Mouse (Mus musculus) ES-Bruce4 (cell line): Measurements from ENCODE around the gene Canx. TPM values are rescaled to one million over a fixed set of nuclear protein-coding genes. Genes with fewer than 3 reads are reported as not detected.

Experiments used
- H3K27ac ChIP-seq: 2 replicates; pipeline ENCODE4 v1.5.1; 2012; ENCODE audit warnings: low read length, inconsistent platforms; ENCODE audit not compliant: insufficient read depth
- H3K27me3 ChIP-seq: 2 replicates; pipeline ENCODE4 v1.6.1; 2012; ENCODE audit warnings: mild to moderate bottlenecking, low read length, inconsistent platforms; ENCODE audit not compliant: control insufficient read depth, poor library complexity, insufficient read depth, severe bottlenecking
- H3K36me3 ChIP-seq: 2 replicates; pipeline ENCODE4 v1.6.1; 2012; ENCODE audit warnings: inconsistent platforms, mild to moderate bottlenecking, low read length, moderate library complexity; ENCODE audit not compliant: control insufficient read depth, poor library complexity, insufficient read depth, severe bottlenecking
- H3K4me1 ChIP-seq: one replicate; pipeline ENCODE4 v1.8.1; 2011; ENCODE audit warnings: low read length; ENCODE audit not compliant: control insufficient read depth, insufficient read depth
- H3K4me3 ChIP-seq: 2 replicates; pipeline ENCODE4 v1.5.1; 2011; ENCODE audit warnings: low read depth, mild to moderate bottlenecking, low read length
- H3K9ac ChIP-seq: 2 replicates; pipeline ENCODE4 v1.6.1; 2012; ENCODE audit warnings: low read depth, mild to moderate bottlenecking, inconsistent platforms; ENCODE audit not compliant: poor library complexity, severe bottlenecking
- H3K9me3 ChIP-seq: replicated peaks from 2 replicates; pipeline ENCODE4 v1.6.1; 2012; ENCODE audit warnings: mild to moderate bottlenecking, low read length, inconsistent platforms; ENCODE audit not compliant: control insufficient read depth, poor library complexity, insufficient read depth, severe bottlenecking
- CTCF ChIP-seq: IDR thresholded peaks from one replicate; pipeline ENCODE4 v1.8.1; 2011; ENCODE audit warnings: low read depth, low read length
- EP300 ChIP-seq: IDR thresholded peaks from 2 replicates; pipeline ENCODE4 v1.6.1; 2011; ENCODE audit warnings: low read depth, low read length; ENCODE audit not compliant: insufficient read depth
- POLR2A ChIP-seq: IDR thresholded peaks from one replicate; pipeline ENCODE4 v1.8.1; 2011; ENCODE audit warnings: low read length; ENCODE audit not compliant: insufficient read depth
- polyA plus RNA-seq: library from polyadenylated mRNA; stranded (reverse); fragments of >200 nt; gene quantifications from 2 replicates; pipeline ENCODE4 v1.2.4, GENCODE M21; 2011; ENCODE audit warnings: low read depth; ENCODE audit not compliant: missing spikeins, insufficient read depth, insufficient read length

Gene Canx
- polyA plus RNA-seq, 1 experiment: 681 TPM

GRCm38 (mm10) chr11:50275568-50276151 is 49.8 kb downstream of the Canx start:
- Histone ChIP-seq H3K4me3 (no peak overlapping the region), H3K4me1 (no peaks in the 10 kb centered on the region), H3K9me3 (no peaks in the 10 kb centered on the region), H3K27ac (no peak overlapping the region), H3K27me3 (no peaks in the 10 kb centered on the region), H3K9ac (no peak overlapping the region), H3K36me3 (peaks cover 2% of the 10 kb centered on the region; the same call in 1 of the 2 replicates)
- TF ChIP-seq CTCF (no peak), EP300 (no peak), POLR2A (no peak)

GRCm38 (mm10) chr11:50275077-50275476 is 50.4 kb downstream of the Canx start:
- no peaks in the 10 kb centered on the region for H3K9me3 ChIP-seq
- H3K4me3 ChIP-seq: no peak overlapping the region
- no peaks in the 10 kb centered on the region for H3K4me1 ChIP-seq
- H3K36me3 ChIP-seq: peaks cover 2% of the 10 kb centered on the region; the same call in 1 of the 2 replicates
- no peaks in the 10 kb centered on the region for H3K27me3 ChIP-seq
- no peak overlapping the region for H3K27ac ChIP-seq
- no peak overlapping the region for H3K9ac ChIP-seq
- TF ChIP-seq EP300 (no peak), CTCF (no peak), POLR2A (no peak)

- H3K27ac ChIP-seq: no peak overlapping the region
- peaks cover 2% of the 10 kb centered on the region; the same call in 1 of the 2 replicates for H3K36me3 ChIP-seq
- no peaks in the 10 kb centered on the region for H3K27me3 ChIP-seq
- H3K4me1 ChIP-seq: no peaks in the 10 kb centered on the region
- no peak overlapping the region for H3K9ac ChIP-seq
- TF ChIP-seq EP300 (no peak), CTCF (no peak), POLR2A (no peak)
- no peak overlapping the region for H3K4me3 ChIP-seq
- H3K9me3 ChIP-seq: no peaks in the 10 kb centered on the region
Observed at GRCm38 (mm10) chr11:50272819-50273218, 52.7 kb downstream of the Canx start.

GRCm38 (mm10) chr11:50269885-50270284 is 55.6 kb downstream of the Canx start:
- peaks cover 10% of the 10 kb centered on the region for H3K36me3 ChIP-seq
- H3K9me3 ChIP-seq: no peaks in the 10 kb centered on the region
- TF ChIP-seq POLR2A (no peak), EP300 (no peak), CTCF (no peak)

GRCm38 (mm10) chr11:50269163-50269562 is 56.3 kb downstream of the Canx start:
- H3K4me3 ChIP-seq: no peak overlapping the region
- H3K36me3 ChIP-seq: peaks cover 10% of the 10 kb centered on the region
- H3K9ac ChIP-seq: no peak overlapping the region
- no peak overlapping the region for H3K27ac ChIP-seq
- no peaks in the 10 kb centered on the region for H3K27me3 ChIP-seq
- H3K9me3 ChIP-seq: no peaks in the 10 kb centered on the region
- TF ChIP-seq POLR2A: no peak
- no peak for TF ChIP-seq EP300
- no peak for TF ChIP-seq CTCF
- peaks cover 3% of the 10 kb centered on the region for H3K4me1 ChIP-seq

More at GRCm38 (mm10) chr11:50269885-50270284, 55.6 kb downstream of the Canx start:
- Histone ChIP-seq H3K4me1 (peaks cover 3% of the 10 kb centered on the region), H3K27me3 (no peaks in the 10 kb centered on the region), H3K27ac (no peak overlapping the region), H3K4me3 (no peak overlapping the region), H3K9ac (no peak overlapping the region)

GRCm38 (mm10) chr11:50266997-50267396 is 58.5 kb downstream of the Canx start:
- Histone ChIP-seq H3K27me3 (no peaks in the 10 kb centered on the region), H3K9me3 (no peaks in the 10 kb centered on the region), H3K9ac (no peak overlapping the region), H3K36me3 (peaks cover 10% of the 10 kb centered on the region), H3K27ac (no peak overlapping the region), H3K4me3 (no peak overlapping the region), H3K4me1 (peaks cover 3% of the 10 kb centered on the region)
- no peak for TF ChIP-seq POLR2A
- TF ChIP-seq CTCF: no peak
- TF ChIP-seq EP300: no peak
